Mouse (Mus musculus) ES-Bruce4 (cell line): ENCODE results near the gene Olfr1505. TPM values are rescaled to one million over a fixed set of nuclear protein-coding genes. Genes with fewer than 3 reads are reported as not detected.

ENCODE experiments used
- H3K27ac ChIP-seq: 2 replicates; pipeline ENCODE4 v1.5.1; 2012; ENCODE audit warnings: low read length, inconsistent platforms; ENCODE audit not compliant: insufficient read depth
- H3K27me3 ChIP-seq: 2 replicates; pipeline ENCODE4 v1.6.1; 2012; ENCODE audit warnings: mild to moderate bottlenecking, low read length, inconsistent platforms; ENCODE audit not compliant: control insufficient read depth, poor library complexity, insufficient read depth, severe bottlenecking
- H3K36me3 ChIP-seq: 2 replicates; pipeline ENCODE4 v1.6.1; 2012; ENCODE audit warnings: inconsistent platforms, mild to moderate bottlenecking, low read length, moderate library complexity; ENCODE audit not compliant: control insufficient read depth, poor library complexity, insufficient read depth, severe bottlenecking
- H3K4me1 ChIP-seq: one replicate; pipeline ENCODE4 v1.8.1; 2011; ENCODE audit warnings: low read length; ENCODE audit not compliant: control insufficient read depth, insufficient read depth
- H3K4me3 ChIP-seq: 2 replicates; pipeline ENCODE4 v1.5.1; 2011; ENCODE audit warnings: low read depth, mild to moderate bottlenecking, low read length
- H3K9ac ChIP-seq: 2 replicates; pipeline ENCODE4 v1.6.1; 2012; ENCODE audit warnings: low read depth, mild to moderate bottlenecking, inconsistent platforms; ENCODE audit not compliant: poor library complexity, severe bottlenecking
- H3K9me3 ChIP-seq: replicated peaks from 2 replicates; pipeline ENCODE4 v1.6.1; 2012; ENCODE audit warnings: mild to moderate bottlenecking, low read length, inconsistent platforms; ENCODE audit not compliant: control insufficient read depth, poor library complexity, insufficient read depth, severe bottlenecking
- CTCF ChIP-seq: IDR thresholded peaks from one replicate; pipeline ENCODE4 v1.8.1; 2011; ENCODE audit warnings: low read depth, low read length
- EP300 ChIP-seq: IDR thresholded peaks from 2 replicates; pipeline ENCODE4 v1.6.1; 2011; ENCODE audit warnings: low read depth, low read length; ENCODE audit not compliant: insufficient read depth
- POLR2A ChIP-seq: IDR thresholded peaks from one replicate; pipeline ENCODE4 v1.8.1; 2011; ENCODE audit warnings: low read length; ENCODE audit not compliant: insufficient read depth
- polyA plus RNA-seq: library from polyadenylated mRNA; stranded (reverse); fragments of >200 nt; gene quantifications from 2 replicates; pipeline ENCODE4 v1.2.4, GENCODE M21; 2011; ENCODE audit warnings: low read depth; ENCODE audit not compliant: missing spikeins, insufficient read depth, insufficient read length

The Olfr1505 gene
- polyA plus RNA-seq = 0.18 TPM in 1 of 2 replicates, not detected in the other

DNA sequence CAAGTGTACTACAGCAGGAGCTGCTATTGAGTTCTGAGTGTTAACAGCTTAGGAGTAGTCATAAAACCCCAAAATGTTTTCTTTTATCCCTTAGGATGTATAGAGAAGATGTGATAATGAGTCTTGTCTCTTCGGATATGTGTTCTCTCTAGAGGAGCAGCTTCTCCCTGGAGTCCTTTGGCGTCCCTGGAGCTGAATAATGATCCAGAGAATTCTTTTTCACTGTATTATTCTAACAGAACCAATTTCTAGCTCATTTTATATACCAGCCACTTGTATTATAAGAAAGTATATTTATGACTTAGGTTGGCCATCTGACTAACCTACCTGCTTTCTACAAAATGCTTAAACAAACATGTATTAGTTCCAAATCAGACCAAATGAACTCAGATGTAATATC is at the start of gene Olfr1505:
Olfr1505 (plus strand) TSS at position 301 of the 400 bp plus-strand sequence.
- no peaks in the 10 kb centered on the region for H3K9me3 ChIP-seq
- no peaks in the 10 kb centered on the region for H3K4me1 ChIP-seq
- no peak within 1 kb of the TSS for H3K4me3 ChIP-seq

DNA sequence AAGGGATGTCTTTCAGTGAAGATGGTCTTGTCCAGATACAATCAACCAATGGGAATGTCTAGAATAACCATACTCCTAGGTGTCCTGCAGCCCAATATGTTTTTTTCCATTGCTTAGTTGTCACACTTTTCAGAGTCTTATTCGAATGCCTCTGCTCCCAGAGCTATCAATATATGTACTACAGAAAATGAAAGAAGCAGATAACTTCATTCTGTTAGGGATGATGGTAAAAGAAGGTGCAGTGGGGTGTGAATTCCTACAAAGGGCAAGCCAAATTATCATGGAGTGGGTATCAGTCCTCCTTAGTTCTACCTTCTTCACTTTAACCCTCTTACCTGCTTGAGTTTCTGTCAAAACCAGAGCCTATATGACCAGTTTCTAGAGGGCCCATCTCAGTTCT is 15.5 kb upstream of the Olfr1505 start, which contains the start of gene Olfr1504:
Olfr1504 (minus strand) TSS at position 101 of the 400 bp plus-strand sequence.
- Histone ChIP-seq H3K27me3 (no peaks in the 10 kb centered on the region), H3K27ac (no peak within 1 kb of the TSS), H3K9me3 (no peaks in the 10 kb centered on the region), H3K4me3 (no peak within 1 kb of the TSS), H3K9ac (no peak within 1 kb of the TSS), H3K36me3 (no peaks in the 10 kb centered on the region), H3K4me1 (no peaks in the 10 kb centered on the region)
- TF ChIP-seq CTCF = no peak
- no peak for TF ChIP-seq POLR2A
- TF ChIP-seq EP300 = no peak

More for the DNA sequence above, at the start of gene Olfr1505:
- no peak within 1 kb of the TSS for H3K9ac ChIP-seq
- no peaks in the 10 kb centered on the region for H3K36me3 ChIP-seq
- no peak for TF ChIP-seq POLR2A
- no peak for TF ChIP-seq EP300
- no peak for TF ChIP-seq CTCF
- H3K27me3 ChIP-seq = no peaks in the 10 kb centered on the region
- no peak within 1 kb of the TSS for H3K27ac ChIP-seq

Other genes with a start within 250 kb of the Olfr1505 start
- not detected in 2 replicates for gene Olfr1491, start 216.3 kb upstream of the Olfr1505 start, polyA plus RNA-seq
- gene Olfr1493-ps1, start 190.3 kb upstream of the Olfr1505 start, polyA plus RNA-seq = not detected in 2 replicates
- gene Olfr1494, start 173.8 kb upstream of the Olfr1505 start, polyA plus RNA-seq = not detected in 2 replicates
- gene Olfr1495, start 148.9 kb upstream of the Olfr1505 start, polyA plus RNA-seq = not detected in 2 replicates
- not detected in 2 replicates for gene Olfr1496, start 135.7 kb upstream of the Olfr1505 start, polyA plus RNA-seq
- gene Olfr1497, start 115.3 kb upstream of the Olfr1505 start, polyA plus RNA-seq = not detected in 2 replicates
- gene Olfr1499, start 94.1 kb upstream of the Olfr1505 start, polyA plus RNA-seq = not detected in 2 replicates
- not detected in 2 replicates for gene Olfr1500, start 83.0 kb upstream of the Olfr1505 start, polyA plus RNA-seq
- not detected in 2 replicates for gene Olfr1501, start 62.8 kb upstream of the Olfr1505 start, polyA plus RNA-seq
- not detected in 2 replicates for gene Olfr1502, start 51.7 kb upstream of the Olfr1505 start, polyA plus RNA-seq
- gene Olfr1504, start 15.6 kb upstream of the Olfr1505 start, polyA plus RNA-seq = not detected in 2 replicates